Mouse (Mus musculus): ENCODE measurements around the gene Htr1d. TPM values are rescaled to one million over a fixed set of nuclear protein-coding genes. Genes with fewer than 3 reads are reported as not detected.

Gene Htr1d
- total RNA-seq, 2 experiments from 2014 or later = 0.56 to 1.2 TPM

Other genes with a start within 250 kb of the Htr1d start
- 1 to 10 TPM; 2.2 to 2.6 TPM for gene Asap3, start 217.2 kb upstream of the Htr1d start, total RNA-seq (2021)
- gene Tcea3, start 175.8 kb upstream of the Htr1d start, total RNA-seq (2021) = under 1 TPM in 1 of 2 experiments, not detected in 1; 0.50 TPM
- gene Zfp46, start 138.8 kb upstream of the Htr1d start, total RNA-seq (2021) = 10 to 100 TPM; 34.2 to 34.6 TPM
- 10 to 100 TPM; 82.8 to 88.6 TPM for gene Hnrnpr, start 112.6 kb upstream of the Htr1d start, total RNA-seq (2021)
- under 1 TPM; 0.51 to 0.77 TPM for gene 6030445D17Rik, start 38.7 kb downstream of the Htr1d start, total RNA-seq (2021)
- gene Luzp1, start 46.2 kb downstream of the Htr1d start, total RNA-seq (2021) = 10 to 100 TPM; 86.4 to 87.2 TPM
- 10 to 100 TPM; 80.1 to 83.4 TPM for gene Kdm1a, start 179.2 kb downstream of the Htr1d start, total RNA-seq (2021)
- gene Tex46, start 186.9 kb downstream of the Htr1d start, total RNA-seq (2021) = not detected
- gene Lactbl1, start 199.1 kb downstream of the Htr1d start, total RNA-seq (2021) = not detected